Mouse (Mus musculus): ENCODE data around the gene Hhipl1.

Hhipl1 gene

GRCm38 (mm10) chr12:108305812-108306794 lies at the start of gene Hhipl1:
Hhipl1 (plus strand) TSS chr12:108306270.
- peak; percentile 13 for DNase-seq (ENCODE audit: low read depth, low spot score)

DNA sequence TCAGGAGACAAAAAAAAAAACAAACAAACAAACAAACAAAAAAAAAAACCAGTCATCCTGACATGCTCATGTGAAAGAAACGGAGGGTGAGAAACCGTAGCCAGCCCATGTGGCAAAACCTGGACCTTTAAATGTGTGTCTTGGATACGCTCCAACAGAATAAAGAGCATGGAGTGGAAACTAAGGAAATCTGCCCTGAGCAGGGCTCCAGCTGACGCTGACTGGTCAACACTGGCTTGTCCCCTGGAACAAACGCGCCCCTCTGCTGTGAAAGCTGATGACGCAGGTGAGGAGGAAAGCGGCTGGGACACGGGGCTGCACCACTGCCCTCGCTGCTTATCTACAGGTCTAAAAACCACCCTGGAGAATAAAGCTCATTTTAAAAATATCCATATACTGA lies 49.3 kb upstream of the Hhipl1 start:
- DNase-seq (ENCODE audit: low read depth, low spot score), result no peak

- DNase-seq (ENCODE audit: low read depth, low spot score), result no peak
Observed at GRCm38 (mm10) chr12:108259322-108260049, 46.6 kb upstream of the Hhipl1 start.

DNA sequence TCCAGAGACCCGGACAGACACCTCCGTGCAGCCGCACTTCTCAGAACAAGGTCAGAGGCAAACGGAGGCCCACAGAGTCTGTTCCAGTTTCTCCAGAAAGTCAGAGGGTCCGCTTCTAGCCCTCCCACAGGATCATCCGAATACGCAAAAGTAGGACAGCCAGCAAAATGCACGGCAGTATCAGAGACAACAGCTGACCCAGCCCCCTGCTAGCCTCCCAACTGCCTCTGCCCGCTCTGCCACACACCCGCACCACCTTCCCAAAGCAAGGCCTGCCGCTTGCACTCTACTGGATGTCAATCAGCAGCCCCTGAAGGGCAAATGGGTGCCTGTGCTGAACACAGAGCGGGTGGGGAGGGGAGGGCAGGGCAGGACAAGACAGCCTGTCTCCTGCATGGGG lies 45.1 kb upstream of the Hhipl1 start:
- DNase-seq (ENCODE audit: low read depth, low spot score), result no peak

DNA sequence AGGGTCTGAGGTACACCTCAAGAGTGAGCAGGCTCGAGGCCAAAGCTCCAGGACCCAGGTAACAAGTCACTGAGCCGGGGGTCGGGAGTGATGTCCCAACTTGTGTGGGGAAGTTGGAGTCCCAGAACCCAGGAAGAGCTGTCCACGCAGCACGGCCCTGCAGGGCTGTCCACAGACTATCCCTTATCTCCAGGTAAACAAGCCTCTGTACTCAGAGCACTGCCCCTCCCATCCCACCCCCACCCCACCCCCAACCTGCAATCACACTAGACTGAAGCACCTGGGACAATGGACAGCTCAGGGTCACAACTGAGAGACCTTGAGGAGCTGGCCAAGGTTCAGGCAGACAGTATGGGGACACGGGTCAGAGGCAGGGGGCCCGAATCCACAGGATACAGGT lies 41.2 kb upstream of the Hhipl1 start:
- no peak for DNase-seq (ENCODE audit: low read depth, low spot score)

- DNase-seq (ENCODE audit: low read depth, low spot score), result no peak
Observed at GRCm38 (mm10) chr12:108265831-108266619, 40.0 kb upstream of the Hhipl1 start.

- no peak for DNase-seq (ENCODE audit: low read depth, low spot score)
Observed at GRCm38 (mm10) chr12:108267653-108268052, 38.4 kb upstream of the Hhipl1 start.

DNA sequence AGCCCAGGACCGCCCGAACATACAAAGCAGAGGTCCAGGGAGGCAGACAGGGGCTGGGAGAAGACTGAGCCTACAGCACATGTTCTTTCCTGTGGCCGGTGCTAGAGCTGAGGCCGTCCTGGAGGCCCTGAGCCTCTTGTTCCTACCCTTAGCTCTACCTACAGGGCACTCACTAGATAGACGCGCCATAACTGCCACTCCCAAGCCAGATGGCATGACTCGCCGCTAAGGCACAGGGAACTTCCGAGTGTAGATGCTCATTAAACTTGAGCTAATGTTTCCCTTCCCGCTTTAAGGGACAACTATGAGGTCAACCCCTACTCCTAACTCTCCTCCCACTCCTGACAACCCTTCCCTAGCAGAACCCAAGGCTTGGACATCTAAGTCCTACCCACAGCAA lies 37.1 kb upstream of the Hhipl1 start:
- no peak for DNase-seq (ENCODE audit: low read depth, low spot score)

- no peak for DNase-seq (ENCODE audit: low read depth, low spot score)
Observed at GRCm38 (mm10) chr12:108269699-108270098, 36.4 kb upstream of the Hhipl1 start.

DNA sequence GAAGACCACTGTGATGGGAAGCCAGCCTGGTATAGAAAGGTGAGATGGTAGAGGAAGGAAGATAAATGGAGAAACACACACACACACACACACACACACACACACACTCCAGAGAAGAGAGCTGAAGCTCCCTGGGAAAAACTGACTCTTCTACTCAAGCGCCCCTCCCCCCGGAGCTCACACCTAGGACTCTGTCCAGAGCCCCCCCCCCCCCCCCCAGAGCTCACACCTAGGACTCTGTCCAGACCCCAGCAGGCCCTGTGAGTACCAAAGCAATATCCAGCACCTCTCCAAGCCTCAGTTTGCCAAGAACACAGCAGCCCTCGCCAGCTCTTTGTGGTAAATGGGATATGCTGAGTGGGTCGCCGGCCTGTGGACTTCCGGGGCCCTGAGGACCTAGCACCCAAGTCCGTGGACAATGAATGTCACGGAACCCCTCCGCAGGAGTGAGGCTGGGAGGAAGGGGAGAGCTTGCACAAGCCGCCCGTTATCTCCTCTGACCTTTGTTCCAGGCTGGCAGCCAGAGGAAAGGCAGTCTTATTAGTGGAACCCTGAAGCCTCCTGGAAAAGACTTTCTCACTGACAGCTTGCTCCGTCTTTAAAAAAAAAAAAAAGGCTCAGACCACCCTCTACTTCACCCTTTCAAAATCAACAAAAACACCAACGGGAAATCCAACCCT lies 35.7 kb upstream of the Hhipl1 start:
- DNase-seq (ENCODE audit: low read depth, low spot score), result no peak

GRCm38 (mm10) chr12:108271351-108272142 lies 34.5 kb upstream of the Hhipl1 start:
- no peak for DNase-seq (ENCODE audit: low read depth, low spot score)

- no peak for DNase-seq (ENCODE audit: low read depth, low spot score)
Observed at GRCm38 (mm10) chr12:108272143-108272635, 33.9 kb upstream of the Hhipl1 start.

- peak; percentile 19 for DNase-seq (ENCODE audit: low read depth, low spot score)
Observed at GRCm38 (mm10) chr12:108273466-108274312, 32.4 kb upstream of the Hhipl1 start.

GRCm38 (mm10) chr12:108274313-108274595 lies 31.8 kb upstream of the Hhipl1 start:
- peak; percentile 35 for DNase-seq (ENCODE audit: low read depth, low spot score)

DNA sequence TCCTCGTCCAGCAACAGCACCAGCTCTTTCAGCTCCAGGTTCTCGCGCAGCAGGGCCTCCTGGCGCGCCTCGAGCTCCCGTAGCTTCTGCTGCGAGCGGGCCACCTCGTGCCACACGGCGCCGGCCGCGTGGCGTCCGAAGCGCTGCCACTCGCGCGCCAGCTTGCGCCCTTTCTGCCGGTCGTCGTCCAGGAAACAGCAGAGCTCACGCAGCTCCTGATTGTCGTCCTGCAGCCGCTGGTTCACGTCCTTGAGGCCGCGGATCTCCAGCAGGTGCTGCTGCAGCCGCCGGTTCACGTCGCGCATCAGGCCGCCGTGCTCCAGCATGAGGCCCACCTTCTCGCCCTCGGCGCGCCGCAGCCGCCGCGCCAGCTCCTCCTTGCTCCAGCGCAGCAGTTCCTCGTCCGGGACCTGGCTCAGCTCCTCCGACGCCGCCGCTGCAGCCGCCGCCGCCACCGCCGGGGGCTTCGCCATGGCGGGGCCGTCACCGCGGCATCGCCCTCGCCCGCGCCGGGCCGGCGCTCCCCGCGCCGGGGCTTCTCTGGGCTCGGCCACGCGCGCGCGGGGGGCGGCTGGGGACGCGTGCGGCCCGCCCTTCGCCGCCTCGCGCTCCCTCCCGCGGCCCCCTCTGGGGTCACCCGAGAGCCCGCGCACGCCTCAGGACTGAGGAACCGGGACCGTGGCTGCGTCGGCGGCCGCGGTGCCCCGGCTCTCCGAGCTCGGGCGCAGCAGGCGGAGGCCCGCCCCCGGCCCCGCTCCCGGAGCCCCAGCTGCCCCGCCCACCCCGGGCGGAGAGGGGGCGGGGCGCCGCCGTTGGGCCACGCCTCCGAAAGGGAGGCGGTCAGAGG lies 31.2 kb upstream of the Hhipl1 start, which contains the start of gene Ccdc85c:
Ccdc85c (minus strand) TSS at position 765 of the 847 bp plus-strand sequence.
- DNase-seq (ENCODE audit: low read depth, low spot score), result peak; percentile 75

DNA sequence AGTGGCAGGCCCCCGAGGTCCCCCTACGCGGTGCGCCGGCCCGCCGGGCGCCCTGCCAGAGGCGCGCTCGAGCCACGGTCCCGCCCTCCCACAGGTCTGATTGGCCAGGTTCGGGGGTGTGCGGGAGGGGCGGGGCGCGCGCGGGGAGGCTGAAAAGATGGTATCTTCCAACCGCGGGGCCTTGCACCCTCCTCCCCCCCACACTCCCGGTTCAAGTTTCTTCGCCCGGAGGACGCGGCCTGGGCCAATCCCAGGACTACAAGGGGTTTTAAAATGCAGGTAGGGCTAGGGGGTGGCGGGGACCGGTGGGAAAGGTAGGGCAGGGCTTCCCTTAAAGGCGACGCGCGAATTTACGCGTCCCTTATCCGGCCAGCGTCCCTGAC lies 30.6 kb upstream of the Hhipl1 start:
- DNase-seq (ENCODE audit: low read depth, low spot score), result peak; percentile 98

DNA sequence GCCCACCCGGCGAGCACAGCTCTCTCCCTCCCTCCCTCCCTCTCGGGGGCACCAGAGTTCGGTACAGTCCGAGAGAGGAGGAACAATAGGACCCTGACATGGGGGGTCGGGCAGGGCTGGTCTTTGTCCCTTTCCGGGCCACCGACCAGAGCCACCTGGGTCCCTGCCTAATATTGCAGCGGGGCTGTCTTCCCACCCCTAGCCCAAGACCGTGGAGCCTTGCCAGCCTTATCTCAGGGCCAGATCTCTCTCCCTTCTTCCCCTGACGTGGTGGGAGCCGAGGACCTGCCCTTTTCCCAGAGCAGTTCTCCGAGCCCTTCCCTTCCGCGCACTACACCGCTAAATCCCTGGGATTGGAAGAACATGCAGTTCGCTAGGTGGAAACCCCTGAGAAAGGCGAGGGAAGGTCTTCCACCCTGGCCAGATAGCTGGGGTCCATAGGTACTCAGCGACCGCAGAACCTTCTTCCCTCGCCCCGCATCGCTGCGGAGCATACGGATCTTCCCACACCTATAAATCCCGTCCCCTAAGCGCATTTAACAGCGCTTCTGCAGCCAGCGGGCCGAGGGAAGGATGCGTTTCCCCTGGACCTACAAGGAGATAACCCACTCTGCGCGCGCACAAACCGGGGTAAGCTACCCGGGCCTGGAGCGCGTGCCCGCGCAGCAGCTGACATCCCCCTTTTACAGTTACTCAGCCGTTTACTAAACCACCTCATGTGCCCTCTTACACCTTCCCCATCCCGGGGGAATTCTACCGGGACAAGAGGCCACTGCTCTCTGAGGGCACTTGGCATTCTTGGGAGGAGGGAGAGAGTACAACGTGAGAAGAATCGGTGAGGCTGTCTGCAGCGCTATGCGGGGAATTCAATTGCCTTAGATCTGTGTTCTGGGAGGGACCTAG lies 29.9 kb upstream of the Hhipl1 start:
- DNase-seq (ENCODE audit: low read depth, low spot score), result peak; percentile 56
